Mouse (Mus musculus): Measurements from ENCODE around the gene Kank2.

GRCm38 (mm10) chr9:21723377-21724146 lies 75.0 kb downstream of the Kank2 start, which contains the start of gene Ldlr:
- peak; percentile 81; the same call in 1 of the 2 replicates for TF ChIP-seq POLR2A (IDR thresholded peaks at IDR 0.05; ENCODE audit: borderline replicate concordance, control insufficient read depth, low read depth, low read length)
- TF ChIP-seq CTCF (IDR thresholded peaks at IDR 0.05; ENCODE audit: control insufficient read depth, insufficient read depth, low read length) = no peak
